Mouse (Mus musculus) lung, postnatal 0 days (tissue): ENCODE data around the gene Prap1. TPM values are rescaled to one million over a fixed set of nuclear protein-coding genes. Genes with fewer than 3 reads are reported as not detected.

ENCODE experiments used
- ATAC-seq: fragments of 200-750 bp; cut with Nextera tagmentation; 2 replicates; pipeline ENCODE4 v1.8.0; 2017; ENCODE audit warnings: moderate library complexity
- DNase-seq: peaks from one replicate; pipeline ENCODE4 v3.0.0-alpha.2; 2016; ENCODE audit warnings: low spot score
- H3K27ac ChIP-seq: fragments of 300-500 bp; sonication (generic); 2 replicates; pipeline ENCODE4 v1.5.1; 2014; ENCODE audit warnings: antibody characterized with exemption, mild to moderate bottlenecking, low read length, mixed read lengths
- H3K27me3 ChIP-seq: fragments of 300-500 bp; sonication (generic); replicated peaks from 2 replicates; pipeline ENCODE4 v1.6.1; 2014; ENCODE audit warnings: low read length, mixed read lengths; ENCODE audit not compliant: insufficient read depth
- H3K36me3 ChIP-seq: fragments of 300-500 bp; sonication (generic); 2 replicates; pipeline ENCODE4 v1.6.1; 2014; ENCODE audit warnings: low read length, mixed read lengths; ENCODE audit not compliant: insufficient read depth
- H3K4me1 ChIP-seq: fragments of 300-500 bp; sonication (generic); 2 replicates; pipeline ENCODE4 v1.6.1; 2014; ENCODE audit warnings: antibody characterized with exemption, low read depth, low read length, mixed read lengths; ENCODE audit not compliant: insufficient read depth
- H3K4me2 ChIP-seq: fragments of 300-500 bp; sonication (generic); replicated peaks from 2 replicates; pipeline ENCODE4 v1.6.1; 2014; ENCODE audit warnings: low read depth, mild to moderate bottlenecking, low read length, moderate library complexity, mixed read lengths
- H3K4me3 ChIP-seq: fragments of 300-500 bp; sonication (generic); 2 replicates; pipeline ENCODE4 v1.5.1; 2014; ENCODE audit warnings: low read depth, low read length
- H3K9ac ChIP-seq: fragments of 300-500 bp; sonication (generic); replicated peaks from 2 replicates; pipeline ENCODE4 v1.6.1; 2014; ENCODE audit warnings: low read depth, mild to moderate bottlenecking
- H3K9me3 ChIP-seq: fragments of 300-500 bp; sonication (generic); 2 replicates; pipeline ENCODE4 v1.6.1; 2016; ENCODE audit warnings: low read length, mixed read lengths
- CTCF ChIP-seq: IDR thresholded peaks from 2 replicates; pipeline ENCODE4 v1.5.1; 2016; ENCODE audit warnings: antibody characterized with exemption, mild to moderate bottlenecking
- EP300 ChIP-seq: IDR thresholded peaks from 2 replicates; pipeline ENCODE4 v1.6.1; 2016; ENCODE audit warnings: antibody characterized with exemption, mild to moderate bottlenecking, control low read depth
- WGBS: fragments of 180-500 bp; shearing (Covaris S2); extraction: QIAGEN DNeasy Blood & Tissue Kit; methylation state at CpG from one replicate; pipeline ENCODE4 v1.1.7; 2014; 5-methylcytosine and 5-hydroxymethylcytosine counted together
- polyA plus RNA-seq: library from polyadenylated mRNA; unstranded; fragments of >200 nt; fragmentation: Nextera tagmentation; extraction: Ambion mirVana; gene quantifications from 2 replicates; pipeline ENCODE4 v1.2.1, GENCODE M21; 2015

Prap1 gene
- polyA plus RNA-seq, 1 experiment from 2014 or later = not detected

DNA sequence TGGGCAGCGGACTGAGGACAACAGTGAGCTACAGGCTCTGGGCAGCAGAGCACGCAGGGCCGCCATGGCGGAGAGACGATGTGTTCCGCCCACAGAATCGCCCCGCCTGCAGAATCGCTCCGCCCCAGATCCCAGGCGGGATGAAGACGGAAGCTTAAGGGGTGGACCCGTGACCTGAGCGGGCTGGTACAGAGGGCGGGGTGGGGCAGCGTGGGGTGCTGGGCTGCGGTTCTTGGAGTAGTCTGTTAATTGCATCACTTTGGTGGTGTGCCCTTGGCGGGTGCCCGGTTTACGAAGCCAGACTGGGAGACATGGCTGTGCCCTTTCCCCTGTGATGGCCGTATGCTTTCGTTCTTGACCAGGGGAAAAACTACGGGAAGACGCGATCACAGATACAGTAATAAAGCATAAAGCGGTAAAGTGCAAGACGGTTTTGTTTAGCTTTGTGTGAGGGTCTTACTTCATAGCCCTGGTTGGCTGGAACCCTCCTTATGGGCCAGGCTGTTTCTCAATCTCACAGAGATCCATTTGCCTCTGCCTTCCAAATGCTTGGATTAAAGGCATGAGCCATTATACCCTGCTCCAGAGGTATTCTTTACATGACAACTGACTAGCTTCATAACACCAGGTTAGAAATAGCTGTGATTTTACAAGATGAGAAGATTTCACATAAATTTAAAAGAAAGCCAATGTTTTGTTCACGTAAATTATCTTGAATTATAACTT, 23.3 kb downstream of the Prap1 start, which contains the start of gene Echs1:
Gene Echs1, minus strand, starts transcription at position 148 of the 726 bp plus-strand sequence.
- DNase-seq (peak; percentile 96), ATAC-seq (peak; percentile 93)
- Histone ChIP-seq H3K36me3 (0 out of 2 replicates have a peak, but pooled peaks cover 3% of the 10 kb centered on the region), H3K27ac (peak within 1 kb of the TSS; percentile 98), H3K4me2 (peak within 1 kb of the TSS; percentile 83), H3K4me1 (no peaks in the 10 kb centered on the region; the same call in 1 of the 2 replicates), H3K9me3 (no peaks in the 10 kb centered on the region), H3K27me3 (no peaks in the 10 kb centered on the region), H3K4me3 (peak within 1 kb of the TSS; percentile 82), H3K9ac (peak within 1 kb of the TSS; percentile 74)
- WGBS = 4% methylated on average over 28 of the region's 28 CpGs
- TF ChIP-seq CTCF = no peak
- TF ChIP-seq EP300 = no peak; the same call in 1 of the 2 replicates

DNA sequence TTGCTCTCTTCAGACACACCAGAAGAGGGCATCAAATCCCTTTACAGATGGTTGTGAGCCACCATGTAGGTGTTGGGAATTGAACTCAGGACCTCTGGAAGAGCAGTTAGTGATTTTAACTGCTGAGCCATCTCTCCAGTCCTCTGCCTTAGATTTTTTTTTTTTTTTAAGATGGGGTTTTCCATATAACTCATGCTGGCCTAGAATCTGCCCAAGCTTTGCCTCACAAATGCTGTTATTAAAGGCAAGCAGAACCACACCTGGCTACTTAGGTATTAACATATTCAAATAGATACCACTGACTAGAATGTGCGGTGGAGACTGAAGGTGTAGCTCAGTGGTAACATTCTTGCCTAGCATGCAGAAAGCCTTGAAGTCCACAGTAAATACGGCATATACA, 27.3 kb downstream of the Prap1 start:
- DNase-seq = no peak
- TF ChIP-seq CTCF = no peak
- TF ChIP-seq EP300 = no peak
- H3K4me1 ChIP-seq = peaks cover 4% of the 10 kb centered on the region; the same call in 1 of the 2 replicates
- H3K9me3 ChIP-seq = no peaks in the 10 kb centered on the region
- no peak overlapping the region for H3K27ac ChIP-seq
- no peak overlapping the region for H3K4me3 ChIP-seq
- H3K36me3 ChIP-seq = no peaks in the 10 kb centered on the region
- no peak overlapping the region for H3K4me2 ChIP-seq
- no peak overlapping the region for H3K9ac ChIP-seq
- 86% methylated on average over 2 of the region's 2 CpGs for WGBS
- no peaks in the 10 kb centered on the region for H3K27me3 ChIP-seq
- no peak for ATAC-seq

DNA sequence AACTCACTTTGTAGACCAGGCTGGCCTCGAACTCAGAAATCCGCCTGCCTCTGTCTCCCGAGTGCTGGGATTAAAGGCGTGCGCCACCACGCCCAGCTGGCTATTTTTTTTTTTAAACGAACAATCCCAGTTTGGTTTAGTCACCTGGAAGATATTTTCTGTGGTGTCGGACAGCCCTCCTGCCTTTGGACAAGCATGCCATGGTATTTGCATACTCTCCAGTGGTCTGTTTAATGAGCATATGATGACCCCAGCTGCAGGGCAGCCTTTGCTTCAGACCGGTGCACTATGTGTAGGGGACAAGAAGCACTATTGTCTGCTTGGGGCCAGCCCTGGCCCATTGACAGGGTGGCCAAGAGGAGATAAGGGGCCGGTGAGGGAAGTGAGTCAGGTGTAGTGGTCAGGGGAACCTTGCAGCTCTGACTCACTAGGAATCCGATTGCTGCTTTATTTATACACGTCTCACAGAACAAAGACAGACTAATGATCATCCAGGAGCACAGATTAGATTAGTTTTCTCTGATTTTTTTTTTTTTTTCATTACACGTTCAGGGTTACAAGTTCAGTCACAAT, 28.2 kb downstream of the Prap1 start:
- Histone ChIP-seq H3K9me3 (no peaks in the 10 kb centered on the region), H3K9ac (no peak overlapping the region), H3K27ac (no peak overlapping the region), H3K4me3 (no peak overlapping the region), H3K4me2 (no peak overlapping the region), H3K4me1 (peaks cover 4% of the 10 kb centered on the region; the same call in 1 of the 2 replicates), H3K36me3 (no peaks in the 10 kb centered on the region), H3K27me3 (no peaks in the 10 kb centered on the region)
- WGBS = 57% methylated on average over 13 of the region's 13 CpGs
- TF ChIP-seq EP300 = no peak
- TF ChIP-seq CTCF = no peak
- no peak for DNase-seq
- no peak for ATAC-seq

DNA sequence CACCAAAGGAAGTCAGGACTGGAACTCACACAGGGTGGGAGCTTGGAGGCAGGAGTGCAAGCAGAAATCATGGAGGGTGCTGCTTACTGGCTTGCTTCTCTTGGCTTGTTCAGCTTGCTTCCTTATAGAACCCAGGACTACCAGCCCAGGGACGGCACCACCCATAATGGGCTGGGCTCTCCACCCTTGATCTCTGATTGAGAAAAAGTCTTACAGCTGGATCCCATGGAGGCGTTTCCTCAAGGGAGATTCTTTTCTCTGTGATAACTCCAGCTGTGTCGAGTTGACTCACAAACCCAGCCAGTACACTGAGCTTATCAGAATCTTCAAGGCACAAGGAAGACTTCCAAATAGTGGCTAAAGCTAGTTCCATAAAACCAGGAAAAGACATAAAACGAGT, 29.6 kb downstream of the Prap1 start:
- H3K9ac ChIP-seq = no peak overlapping the region
- ATAC-seq (no peak), DNase-seq (no peak)
- 37% methylated on average over 4 of the region's 4 CpGs for WGBS
- no peak overlapping the region for H3K27ac ChIP-seq
- no peak overlapping the region for H3K4me3 ChIP-seq
- TF ChIP-seq CTCF = no peak
- no peak for TF ChIP-seq EP300
- H3K9me3 ChIP-seq = no peaks in the 10 kb centered on the region
- no peaks in the 10 kb centered on the region for H3K36me3 ChIP-seq
- no peak overlapping the region for H3K4me2 ChIP-seq
- H3K4me1 ChIP-seq = peaks cover 10% of the 10 kb centered on the region
- H3K27me3 ChIP-seq = no peaks in the 10 kb centered on the region

DNA sequence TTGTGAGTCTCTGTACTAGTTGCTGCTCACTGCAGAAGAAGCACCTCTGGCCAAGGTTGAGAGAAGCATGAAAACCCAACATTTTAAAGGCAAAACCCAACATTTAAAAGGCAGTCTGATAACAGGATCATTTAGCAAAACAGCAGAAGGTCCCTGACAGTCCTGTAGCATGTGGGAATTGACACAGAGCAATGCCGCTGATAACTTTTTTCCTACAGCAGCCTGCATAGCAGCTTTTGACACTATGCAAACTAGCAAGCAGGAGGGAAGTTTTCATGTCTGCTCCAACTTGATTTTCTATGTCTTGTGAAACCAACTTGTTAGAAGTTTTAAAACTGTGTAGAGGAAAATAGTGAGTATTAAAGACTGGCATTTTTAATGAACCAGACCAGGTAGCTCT, 31.2 kb downstream of the Prap1 start:
- TF ChIP-seq EP300 (no peak), CTCF (no peak)
- 92% methylated on average over 1 of the region's 1 CpGs for WGBS
- Histone ChIP-seq H3K9me3 (no peaks in the 10 kb centered on the region), H3K4me3 (no peak overlapping the region), H3K27ac (no peak overlapping the region), H3K27me3 (no peaks in the 10 kb centered on the region), H3K9ac (no peak overlapping the region), H3K4me2 (no peak overlapping the region), H3K36me3 (no peaks in the 10 kb centered on the region), H3K4me1 (peaks cover 10% of the 10 kb centered on the region)
- no peak for DNase-seq
- no peak for ATAC-seq

DNA sequence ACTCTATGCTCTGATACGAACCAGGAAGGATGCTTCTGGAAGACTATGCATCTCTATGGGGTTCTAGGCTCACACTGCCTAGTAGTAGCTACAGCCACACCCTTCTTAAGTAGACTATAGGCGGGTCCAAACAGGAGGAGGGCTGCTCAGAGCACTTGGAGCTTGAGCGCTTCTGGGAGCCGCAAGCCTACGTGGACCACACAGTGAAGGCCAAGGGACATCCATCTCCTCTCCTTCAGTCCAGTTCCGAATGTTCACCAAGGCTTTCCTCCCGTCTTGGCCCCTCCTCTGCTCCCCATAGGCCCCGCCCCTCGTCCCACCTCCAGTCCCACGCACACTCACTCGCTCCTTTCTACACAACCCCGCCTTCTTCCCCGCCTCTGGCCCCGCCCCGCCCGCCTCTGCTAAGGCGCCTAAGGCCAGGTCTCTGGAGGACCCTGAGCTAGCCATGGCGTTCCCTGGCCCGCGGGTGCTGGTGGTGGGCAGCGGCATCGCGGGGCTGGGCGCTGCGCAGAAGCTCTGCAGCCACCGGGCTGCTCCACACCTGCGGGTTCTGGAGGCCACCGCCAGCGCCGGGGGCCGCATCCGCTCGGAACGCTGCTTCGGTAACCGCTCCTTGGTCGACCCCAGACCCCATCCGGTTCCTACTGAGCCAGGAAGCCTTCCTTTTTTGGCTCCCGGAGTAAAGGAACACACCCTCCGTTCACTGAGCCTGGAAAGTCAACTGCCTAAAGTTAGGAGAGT, 32.3 kb downstream of the Prap1 start:
- no peak for TF ChIP-seq CTCF
- TF ChIP-seq EP300 = no peak
- peak; percentile 98 for ATAC-seq
- H3K4me2 ChIP-seq = peak overlapping the region; percentile 87
- 3% methylated on average over 39 of the region's 40 CpGs for WGBS
- peak overlapping the region; percentile 75 for H3K9ac ChIP-seq
- H3K27me3 ChIP-seq = no peaks in the 10 kb centered on the region
- H3K9me3 ChIP-seq = no peaks in the 10 kb centered on the region
- peak overlapping the region; percentile 55 for H3K27ac ChIP-seq
- H3K4me1 ChIP-seq = peaks cover 10% of the 10 kb centered on the region
- H3K36me3 ChIP-seq = peaks cover 5% of the 10 kb centered on the region; the same call in 1 of the 2 replicates
- peak overlapping the region; percentile 65 for H3K4me3 ChIP-seq
- DNase-seq = peak; percentile 98
